Mouse (Mus musculus) embryonic facial prominence, embryonic 15.5 days (tissue): Measurements from ENCODE around the gene Anks1b. TPM values are rescaled to one million over a fixed set of nuclear protein-coding genes. Genes with fewer than 3 reads are reported as not detected.

Experiments used
- ATAC-seq: fragments of 200-750 bp; cut with Nextera tagmentation; 2 replicates; pipeline ENCODE4 v1.8.0; 2017; ENCODE audit warnings: low read depth, moderate TSS enrichment; ENCODE audit not compliant: insufficient number of reproducible peaks, low FRiP score, low TSS enrichment
- H3K27ac ChIP-seq: fragments of 300-500 bp; sonication (generic); replicated peaks from 2 replicates; pipeline ENCODE4 v1.5.1; 2015; ENCODE audit warnings: mild to moderate bottlenecking, inconsistent platforms
- H3K27me3 ChIP-seq: fragments of 300-500 bp; sonication (generic); 2 replicates; pipeline ENCODE4 v1.6.1; 2015; ENCODE audit warnings: inconsistent platforms
- H3K36me3 ChIP-seq: fragments of 300-500 bp; sonication (generic); 2 replicates; pipeline ENCODE4 v1.6.1; 2015; ENCODE audit warnings: mild to moderate bottlenecking, inconsistent platforms
- H3K4me1 ChIP-seq: fragments of 300-500 bp; sonication (generic); 2 replicates; pipeline ENCODE4 v1.6.1; 2015; ENCODE audit warnings: inconsistent platforms
- H3K4me2 ChIP-seq: fragments of 300-500 bp; sonication (generic); replicated peaks from 2 replicates; pipeline ENCODE4 v1.6.1; 2015; ENCODE audit warnings: mild to moderate bottlenecking, inconsistent platforms
- H3K4me3 ChIP-seq: fragments of 300-500 bp; sonication (generic); replicated peaks from 2 replicates; pipeline ENCODE4 v1.5.1; 2015; ENCODE audit warnings: mild to moderate bottlenecking, inconsistent platforms
- H3K9ac ChIP-seq: fragments of 300-500 bp; sonication (generic); 2 replicates; pipeline ENCODE4 v1.6.1; 2015; ENCODE audit warnings: inconsistent platforms
- H3K9me3 ChIP-seq: fragments of 300-500 bp; sonication (generic); replicated peaks from 2 replicates; pipeline ENCODE4 v1.6.1; 2016; ENCODE audit warnings: inconsistent platforms
- WGBS: fragments of 180-500 bp; shearing (Covaris S2); methylation state at CpG from one replicate; pipeline ENCODE4 v1.1.7; 2015; 5-methylcytosine and 5-hydroxymethylcytosine counted together
- polyA plus RNA-seq: library from polyadenylated mRNA; unstranded; fragments of >200 nt; fragmentation: Nextera tagmentation; extraction: Ambion mirVana; gene quantifications from 2 replicates; pipeline ENCODE4 v1.2.1, GENCODE M21; 2015

The Anks1b gene
- polyA plus RNA-seq, 1 experiment from 2014 or later, result 2.0 TPM

DNA sequence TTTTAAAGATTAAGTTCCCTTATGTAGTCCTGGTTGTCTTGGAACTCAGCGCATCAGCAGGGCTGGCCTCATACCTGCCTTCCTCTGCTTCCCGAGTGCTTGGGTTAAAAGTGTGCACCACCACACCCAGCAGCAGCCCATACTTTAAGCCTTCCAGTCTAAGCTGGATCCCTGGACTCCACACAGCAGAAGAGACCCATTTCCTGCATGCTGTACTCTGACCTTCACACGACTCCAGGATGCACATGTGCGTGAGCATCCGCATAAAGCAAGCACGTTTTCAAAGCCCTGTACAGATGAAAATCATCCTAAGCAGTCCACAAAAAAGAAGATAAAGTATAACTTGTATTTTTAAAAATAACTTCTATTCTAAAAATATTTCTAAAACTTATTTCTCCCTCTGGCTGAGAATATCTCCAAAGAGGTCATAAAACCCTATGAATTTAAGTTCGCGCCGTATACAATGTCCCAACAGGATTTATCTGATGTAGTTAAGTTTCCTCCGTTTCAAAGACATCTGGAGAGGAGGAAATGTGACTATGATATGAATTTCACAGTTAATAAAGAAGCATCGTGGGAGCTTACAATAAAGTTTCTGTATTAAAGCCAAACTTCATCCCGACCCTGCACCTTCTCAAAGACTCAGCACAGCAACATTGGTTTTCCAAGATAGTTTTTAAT lies 1132.7 kb downstream of the Anks1b start:
- H3K4me1 ChIP-seq, result no peaks in the 10 kb centered on the region
- H3K36me3 ChIP-seq, result peaks cover 20% of the 10 kb centered on the region
- ATAC-seq, result no peak
- no peaks in the 10 kb centered on the region for H3K9me3 ChIP-seq
- H3K27me3 ChIP-seq, result no peaks in the 10 kb centered on the region
- H3K9ac ChIP-seq, result no peak overlapping the region
- no peak overlapping the region for H3K4me2 ChIP-seq
- no peak overlapping the region for H3K27ac ChIP-seq
- no peak overlapping the region for H3K4me3 ChIP-seq
- 71% methylated on average over 12 of the region's 12 CpGs for WGBS

Other genes with a start within 250 kb of the Anks1b start
- gene Scyl2, start 187.2 kb upstream of the Anks1b start, polyA plus RNA-seq, result 6.5 and 7.5 TPM in 2 replicates
- 29.5 and 33.6 TPM in 2 replicates for gene Actr6, start 141.2 kb upstream of the Anks1b start, polyA plus RNA-seq
- 17.6 and 23.3 TPM in 2 replicates for gene Uhrf1bp1l, start 128.5 kb upstream of the Anks1b start, polyA plus RNA-seq